ENCODE assay signal across 28 mouse cellular contexts in the genomic region with DNA sequence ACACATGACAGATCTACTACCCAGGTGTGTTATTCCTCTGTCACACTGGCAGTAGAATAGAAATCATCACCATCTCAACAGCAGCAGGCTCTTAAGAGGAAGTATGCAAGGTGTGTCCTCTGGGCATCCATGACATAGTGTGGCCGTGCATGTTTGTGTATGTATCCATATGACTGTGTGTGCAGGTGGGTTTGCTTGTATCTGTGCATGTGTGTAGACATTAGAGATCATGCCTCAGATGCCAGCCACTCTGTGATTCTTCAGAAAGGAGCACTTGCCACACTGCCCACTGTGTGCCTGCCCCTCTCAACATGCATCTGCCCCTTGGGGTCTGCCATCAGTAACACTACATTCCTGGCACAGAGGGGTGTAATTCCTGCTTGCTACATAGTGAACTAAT.
"Had no signal": no experiment of that assay in that cellular context is flagged by ENCODE, and none has a peak within 500 bp of the region (broad histone marks: within the 10 kb centered on the region; RNA-seq: fewer than 3 reads in every experiment).

No protein-coding gene starts in this region.

- H3K9me3 ChIP-seq: embryonic facial prominence, embryonic 10.5 days; embryonic facial prominence, embryonic 12.5 days; embryonic facial prominence, embryonic 13.5 days; embryonic facial prominence, embryonic 15.5 days; forebrain, embryonic 10.5 days; forebrain, embryonic 12.5 days; forebrain, embryonic 13.5 days; forebrain, embryonic 15.5 days had no signal

- H3K4me2 ChIP-seq: embryonic facial prominence, embryonic 12.5 days; embryonic facial prominence, embryonic 13.5 days; embryonic facial prominence, embryonic 15.5 days; forebrain, embryonic 12.5 days; forebrain, embryonic 13.5 days; forebrain, embryonic 15.5 days had no signal

- ATAC-seq: forebrain, embryonic 13.5 days; forebrain, embryonic 14.5 days; forebrain, embryonic 15.5 days; forebrain, embryonic 16.5 days; forebrain, postnatal 0 days had no signal

- H3K27ac ChIP-seq: embryonic facial prominence, embryonic 10.5 days; embryonic facial prominence, embryonic 12.5 days; embryonic facial prominence, embryonic 13.5 days; embryonic facial prominence, embryonic 15.5 days; forebrain, embryonic 10.5 days; forebrain, embryonic 12.5 days; forebrain, embryonic 13.5 days; forebrain, embryonic 15.5 days; gastrocnemius, adult 2 months; heart, adult 2 months had no signal

- H3K9ac ChIP-seq: embryonic facial prominence, embryonic 12.5 days; embryonic facial prominence, embryonic 13.5 days; embryonic facial prominence, embryonic 15.5 days; forebrain, embryonic 12.5 days; forebrain, embryonic 13.5 days; forebrain, embryonic 15.5 days; forebrain, postnatal 0 days had no signal

- H3K4me3 ChIP-seq: embryonic facial prominence, embryonic 10.5 days; embryonic facial prominence, embryonic 12.5 days; embryonic facial prominence, embryonic 13.5 days; embryonic facial prominence, embryonic 15.5 days; erythroblast, embryonic 14.5 days; forebrain, embryonic 10.5 days; forebrain, embryonic 12.5 days; forebrain, embryonic 13.5 days; forebrain, embryonic 15.5 days; gastrocnemius, adult 2 months; heart, adult 2 months had no signal

- DNase-seq: cerebellum, adult 18-20 months; cerebellum, adult 2 months; cerebellum, adult 8-10 months; cerebellum, adult 9-10 months; cerebellum, adult 9-11 months; cerebellum, postnatal 10 days; cerebellum, postnatal 14 days; cerebellum, postnatal 25 days; cerebellum, postnatal 36 days; embryo, embryonic 11 days; forebrain, postnatal 0 days; gastrocnemius, adult 2 months; gastrocnemius, postnatal 10 days; gastrocnemius, postnatal 14 days; gastrocnemius, postnatal 25 days; gastrocnemius, postnatal 36 days; heart, adult 2 months had no signal

- H3K36me3 ChIP-seq: embryonic facial prominence, embryonic 10.5 days; embryonic facial prominence, embryonic 12.5 days; embryonic facial prominence, embryonic 13.5 days; embryonic facial prominence, embryonic 15.5 days; forebrain, embryonic 10.5 days; forebrain, embryonic 12.5 days; forebrain, embryonic 15.5 days had no signal
